Mouse (Mus musculus) embryo, embryonic 10.5 days (tissue): ENCODE measurements around the gene Rpusd4.

Experiments used
- DNase-seq: peaks from one replicate; pipeline ENCODE4 v3.0.0-alpha.2; 2015; ENCODE audit warnings: low spot score

Gene Rpusd4

GRCm38 (mm10) chr9:35286351-35286750 is 18.7 kb downstream of the Rpusd4 start:
- no peak for DNase-seq

GRCm38 (mm10) chr9:35289992-35290391 is 22.3 kb downstream of the Rpusd4 start:
- peak; percentile 76 for DNase-seq

- DNase-seq: no peak
Observed at GRCm38 (mm10) chr9:35290417-35290816, 22.8 kb downstream of the Rpusd4 start.

- no peak for DNase-seq
Observed at GRCm38 (mm10) chr9:35290916-35291315, 23.3 kb downstream of the Rpusd4 start.

GRCm38 (mm10) chr9:35293465-35293864 is 25.8 kb downstream of the Rpusd4 start:
- no peak for DNase-seq

GRCm38 (mm10) chr9:35297791-35298190 is 30.1 kb downstream of the Rpusd4 start:
- no peak for DNase-seq

GRCm38 (mm10) chr9:35302172-35302571 is 34.5 kb downstream of the Rpusd4 start:
- no peak for DNase-seq

GRCm38 (mm10) chr9:35307461-35307860 is 39.8 kb downstream of the Rpusd4 start:
- DNase-seq: no peak

- no peak for DNase-seq
Observed at GRCm38 (mm10) chr9:35310377-35310776, 42.7 kb downstream of the Rpusd4 start.

GRCm38 (mm10) chr9:35312516-35312915 is 44.9 kb downstream of the Rpusd4 start:
- no peak for DNase-seq

- no peak for DNase-seq
Observed at GRCm38 (mm10) chr9:35313601-35314000, 45.9 kb downstream of the Rpusd4 start.

- no peak for DNase-seq
Observed at GRCm38 (mm10) chr9:35314254-35314653, 46.6 kb downstream of the Rpusd4 start.

- DNase-seq: peak; percentile 64
Observed at GRCm38 (mm10) chr9:35316771-35317211, 49.1 kb downstream of the Rpusd4 start.

- peak; percentile 61 for DNase-seq
Observed at GRCm38 (mm10) chr9:35317233-35317980, 49.7 kb downstream of the Rpusd4 start.

GRCm38 (mm10) chr9:35318537-35319172 is 51.0 kb downstream of the Rpusd4 start:
- peak; percentile 70 for DNase-seq

GRCm38 (mm10) chr9:35320288-35320687 is 52.6 kb downstream of the Rpusd4 start:
- no peak for DNase-seq

- DNase-seq: no peak
Observed at GRCm38 (mm10) chr9:35323974-35324373, 56.3 kb downstream of the Rpusd4 start.

- peak; percentile 74 for DNase-seq
Observed at GRCm38 (mm10) chr9:35324571-35324970, 56.9 kb downstream of the Rpusd4 start.

- DNase-seq: peak; percentile 76
Observed at GRCm38 (mm10) chr9:35326644-35327263, 59.1 kb downstream of the Rpusd4 start.
